Mouse (Mus musculus) adrenal gland, adult (tissue): ENCODE data around the gene Dlgap1.

Experiments used
- DNase-seq, 2 experiments: peaks; one replicate each; pipeline ENCODE4 v3.0.0; 2022 to 2023; ENCODE audit warnings: low spot score in 1 of 2; ENCODE audit not compliant: inconsistent age in 2 of 2

The Dlgap1 gene

DNA sequence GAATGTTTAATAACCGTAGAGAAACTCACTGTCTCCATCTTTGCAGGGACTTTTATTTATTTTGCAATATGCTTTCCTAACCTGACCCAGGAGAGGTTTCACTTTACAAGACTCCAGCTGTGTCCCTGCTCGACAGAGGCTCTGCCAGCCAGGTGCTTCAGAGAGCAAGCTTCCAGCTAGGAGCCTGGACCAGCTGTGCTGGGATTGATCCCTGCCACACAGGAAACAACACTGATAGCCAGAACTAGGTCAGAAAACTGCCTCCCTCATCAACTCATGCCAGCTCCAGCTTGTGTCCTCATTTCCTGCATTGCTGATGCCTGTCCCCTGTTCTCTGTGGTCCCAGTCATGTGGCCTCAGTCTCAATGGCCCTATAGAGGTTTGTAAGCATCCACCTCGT, 365.3 kb downstream of the Dlgap1 start:
- no peak for DNase-seq

DNA sequence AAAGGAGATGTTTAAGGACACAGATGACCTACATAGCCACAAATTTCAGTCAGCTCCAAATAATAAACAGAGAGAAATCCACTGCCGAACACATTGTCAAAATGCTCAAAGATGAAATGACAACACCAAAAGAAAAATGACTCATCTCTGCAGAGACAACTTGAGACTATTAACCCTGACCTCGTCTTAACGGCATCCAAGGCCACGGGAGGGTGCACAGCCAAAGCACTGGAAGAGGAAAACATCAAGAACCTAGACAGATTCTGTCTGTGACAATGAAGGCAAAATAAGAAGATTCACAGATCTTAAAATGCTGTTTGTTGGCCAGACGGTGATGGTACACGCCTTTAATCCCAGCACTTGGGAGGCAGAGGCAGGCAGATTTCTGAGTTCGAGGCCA, 370.9 kb downstream of the Dlgap1 start:
- DNase-seq = peak; percentile 69 to 76

DNA sequence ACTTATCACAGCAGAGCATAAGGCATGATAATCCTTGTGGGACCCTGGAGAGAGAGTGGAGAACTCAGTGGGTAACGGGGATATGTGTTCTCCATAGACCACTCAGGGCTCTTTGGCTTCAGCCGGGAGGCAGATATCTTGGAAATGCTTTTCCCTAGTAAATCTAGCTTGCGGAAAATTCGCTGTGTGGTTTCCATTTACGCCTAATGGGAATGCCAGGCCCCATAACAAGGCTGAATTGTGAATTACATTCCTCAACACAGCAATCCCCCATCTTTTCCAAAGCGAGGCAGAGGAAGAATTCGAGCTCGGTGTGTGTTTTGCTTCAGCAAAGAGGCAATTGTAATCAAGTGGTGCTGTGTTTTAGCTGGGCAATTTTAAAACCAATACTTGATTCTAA, 372.4 kb downstream of the Dlgap1 start:
- DNase-seq = no peak

DNA sequence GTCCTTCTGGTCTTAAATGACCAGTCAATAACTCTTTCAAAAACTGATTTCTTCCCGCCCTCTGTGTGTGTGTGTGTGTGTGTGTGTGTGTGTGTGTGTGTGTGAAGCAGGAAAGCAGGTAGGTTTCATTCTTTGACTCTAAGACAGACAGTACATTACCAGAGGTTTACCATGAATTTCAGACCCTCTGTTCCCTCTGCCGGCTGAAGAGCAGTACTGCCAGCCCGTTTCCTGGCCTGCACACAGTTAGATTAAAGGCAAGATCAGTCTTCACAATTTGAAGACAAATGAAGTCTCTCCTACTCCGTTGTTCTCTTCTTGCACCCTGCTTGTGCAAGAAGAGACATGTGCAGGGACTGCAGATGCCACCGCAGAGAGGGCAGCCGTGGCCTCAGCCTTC, 373.0 kb downstream of the Dlgap1 start:
- DNase-seq = peak; percentile 17 to 52

DNA sequence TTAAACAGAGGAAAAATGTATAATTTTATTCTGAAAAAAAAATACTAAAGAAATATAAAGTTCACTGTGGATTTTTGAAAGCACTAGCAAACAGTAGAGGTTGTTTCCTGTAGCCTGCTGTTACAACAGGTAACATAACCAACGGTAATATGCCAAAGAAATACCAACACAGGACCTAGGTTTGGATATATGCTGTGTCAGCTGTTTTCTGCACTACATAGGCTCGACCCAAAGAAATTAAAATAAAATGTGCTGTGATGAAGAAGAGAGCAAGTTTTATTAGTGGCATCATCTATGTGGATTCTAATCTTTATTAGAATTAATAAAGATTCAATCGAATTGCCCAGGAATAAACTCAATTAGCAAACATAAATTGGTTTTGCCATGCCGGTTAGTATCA, 378.5 kb downstream of the Dlgap1 start:
- no peak for DNase-seq

DNA sequence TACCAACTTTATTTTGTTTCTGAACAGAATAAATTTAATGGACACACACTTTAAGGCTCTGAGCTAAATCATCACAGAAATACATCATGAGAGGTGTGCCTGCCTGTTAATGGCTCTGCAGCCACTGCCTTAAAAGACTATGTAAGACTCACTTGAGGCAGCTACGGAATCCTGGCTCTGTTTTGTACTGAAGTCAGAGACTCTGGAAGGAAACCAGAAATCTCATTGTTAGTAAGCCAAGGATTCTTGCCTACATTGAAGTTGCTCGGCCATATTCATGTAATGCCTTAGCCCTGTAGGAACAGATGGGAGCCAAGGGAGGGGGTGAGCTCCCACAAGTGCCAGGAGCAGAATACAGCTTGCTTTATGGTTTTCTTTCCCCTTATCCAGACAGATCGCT, 394.7 kb downstream of the Dlgap1 start:
- DNase-seq = no peak

DNA sequence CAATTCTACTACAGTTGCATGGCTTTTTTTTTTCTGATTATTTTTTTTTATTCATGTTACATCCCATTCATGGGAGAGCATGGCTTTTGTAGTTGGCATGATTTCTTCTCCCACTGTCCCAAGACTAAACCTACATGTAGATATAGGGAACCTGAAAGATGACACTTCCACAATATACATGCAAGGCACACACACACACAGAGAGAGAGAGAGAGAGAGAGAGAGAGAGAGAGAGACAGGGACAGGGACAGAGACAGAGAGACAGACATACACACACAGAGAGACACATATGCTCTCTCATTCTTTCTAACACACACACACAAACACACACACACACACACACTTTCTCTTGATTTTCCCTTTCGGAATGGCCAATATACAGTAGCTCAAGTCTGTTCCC, 395.1 kb downstream of the Dlgap1 start:
- no peak for DNase-seq

DNA sequence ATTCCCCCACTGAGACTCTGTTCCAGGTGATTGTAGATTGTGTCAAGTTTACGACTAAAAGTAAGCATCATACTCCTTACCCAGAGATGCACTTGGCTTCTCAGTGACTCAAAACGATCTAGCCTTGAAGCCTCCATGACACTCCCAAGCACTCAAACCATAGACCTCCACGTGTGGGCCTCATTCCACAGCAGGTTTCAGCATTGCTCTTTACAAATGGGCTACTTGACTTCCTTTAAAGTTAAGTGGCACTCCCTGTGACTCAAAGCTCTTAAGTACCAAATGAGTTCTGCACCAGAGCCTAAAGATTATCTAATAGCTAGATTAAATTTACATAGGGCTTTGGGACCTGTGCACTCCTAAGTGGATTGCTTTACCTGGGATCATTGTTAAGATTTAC, 400.3 kb downstream of the Dlgap1 start:
- DNase-seq = no peak

DNA sequence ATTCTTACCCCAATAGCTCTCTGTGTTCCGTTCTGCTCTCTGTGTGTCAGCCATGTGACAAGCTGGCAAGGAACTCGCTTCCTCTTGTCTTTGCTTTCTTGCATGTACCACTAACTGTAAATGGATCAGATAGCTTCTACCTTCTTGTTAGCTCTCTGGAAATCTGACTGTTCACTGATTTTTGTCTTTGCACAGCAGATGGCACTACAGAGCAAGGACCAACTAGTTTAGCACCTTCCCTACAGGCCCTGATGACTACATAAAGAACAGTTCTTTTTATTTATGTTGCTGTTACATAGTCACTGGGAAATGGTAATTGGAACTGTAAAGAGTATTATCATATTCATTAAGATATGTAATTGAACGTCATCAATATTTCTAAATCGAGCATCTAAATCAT, 408.1 kb downstream of the Dlgap1 start:
- peak; percentile 14 to 64 for DNase-seq

DNA sequence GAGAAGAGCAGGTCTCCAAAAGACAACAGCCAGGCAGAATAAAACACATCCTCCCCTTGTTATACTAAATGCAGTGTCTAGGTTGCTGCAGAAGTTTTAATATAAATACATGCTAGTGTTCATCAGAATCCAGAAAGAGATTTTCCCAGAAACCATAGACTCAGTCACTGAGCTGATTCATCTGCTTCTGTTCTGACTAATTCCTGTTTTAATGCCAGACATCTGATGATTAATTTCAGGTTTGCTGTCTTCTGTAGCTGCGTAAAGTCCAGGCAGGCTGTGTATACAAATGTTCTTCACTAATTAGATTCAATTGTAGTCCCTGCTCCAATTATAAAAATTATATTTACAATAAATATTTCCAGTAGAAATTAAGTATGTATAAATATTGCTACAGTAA, 419.6 kb downstream of the Dlgap1 start:
- peak in 1 of 2 experiments; percentile 53 for DNase-seq

DNA sequence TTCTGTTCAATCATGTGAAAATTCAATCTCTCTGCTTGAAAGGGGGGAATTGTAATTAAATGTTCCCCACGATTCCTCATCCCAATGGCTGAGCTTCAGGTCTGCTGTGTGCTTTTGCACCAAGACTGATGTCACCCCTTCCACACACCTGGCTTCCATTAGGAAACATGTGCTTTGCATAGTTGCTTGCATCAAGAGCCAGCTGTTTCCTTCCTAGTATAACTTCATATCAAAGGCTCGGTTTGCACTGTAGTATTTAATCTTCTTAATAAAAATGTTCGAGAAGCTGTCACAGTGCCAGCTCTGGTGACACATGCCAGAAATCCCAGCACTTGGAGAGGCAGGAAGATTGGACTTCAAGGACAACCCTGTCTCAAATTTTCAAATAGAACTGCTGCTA, 428.3 kb downstream of the Dlgap1 start:
- DNase-seq = peak; percentile 51 to 75

DNA sequence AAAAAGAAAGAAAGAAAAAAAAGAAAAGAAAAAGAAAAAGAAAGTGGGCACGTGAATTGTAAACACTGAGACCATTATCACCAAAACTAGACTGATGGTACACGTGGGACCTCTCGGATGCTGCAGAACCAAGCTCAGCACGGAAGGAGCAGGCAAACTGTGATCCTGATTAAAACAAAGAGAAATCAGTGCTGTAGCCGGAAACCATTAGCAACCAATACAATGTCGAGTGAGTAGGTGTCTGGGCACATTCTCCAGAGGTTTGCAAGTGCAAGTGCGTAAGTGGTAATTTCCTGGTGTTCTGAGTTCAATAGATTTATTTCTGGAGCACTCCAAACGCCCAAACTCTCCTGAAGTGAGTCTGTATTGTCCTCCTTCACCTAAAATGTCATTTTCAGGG, 428.8 kb downstream of the Dlgap1 start:
- no peak for DNase-seq

DNA sequence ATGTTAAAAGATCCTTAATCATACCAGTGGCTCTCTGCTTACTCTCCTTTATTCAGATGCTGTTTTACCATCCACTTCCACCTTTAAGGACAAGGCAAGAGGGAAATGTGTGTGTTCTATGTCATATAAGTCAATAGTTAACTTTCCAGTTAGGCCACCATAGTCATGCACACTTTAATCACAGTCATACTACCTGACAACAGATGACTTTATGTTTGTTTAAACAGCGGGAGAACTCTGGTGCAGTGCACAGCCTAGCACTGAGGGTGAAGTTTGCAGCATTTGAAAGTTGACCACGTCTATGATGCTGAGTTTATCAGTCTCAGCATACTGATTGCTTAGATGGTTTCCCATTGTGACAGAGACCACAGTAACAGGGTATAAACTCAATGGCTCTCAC, 433.0 kb downstream of the Dlgap1 start:
- DNase-seq = no peak

DNA sequence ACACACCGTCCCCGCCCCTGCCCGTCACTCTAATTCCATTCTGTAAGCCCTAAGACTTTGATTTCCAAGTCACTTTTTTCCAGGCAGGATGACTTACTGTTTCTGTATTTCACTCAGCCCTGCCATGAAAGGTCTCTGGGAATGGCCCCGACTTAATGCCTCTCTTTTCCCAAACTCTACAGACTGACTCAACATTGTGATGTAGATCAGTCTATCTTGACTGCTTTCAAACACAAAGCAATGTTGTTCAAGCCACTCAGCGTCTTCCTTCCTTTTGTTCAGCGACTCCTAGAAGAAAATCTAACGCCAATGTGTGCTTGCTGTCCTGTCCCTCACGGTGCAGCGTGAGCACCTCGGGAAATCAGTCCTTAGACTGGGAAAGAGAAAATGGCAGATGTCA, 434.9 kb downstream of the Dlgap1 start:
- DNase-seq = no peak

DNA sequence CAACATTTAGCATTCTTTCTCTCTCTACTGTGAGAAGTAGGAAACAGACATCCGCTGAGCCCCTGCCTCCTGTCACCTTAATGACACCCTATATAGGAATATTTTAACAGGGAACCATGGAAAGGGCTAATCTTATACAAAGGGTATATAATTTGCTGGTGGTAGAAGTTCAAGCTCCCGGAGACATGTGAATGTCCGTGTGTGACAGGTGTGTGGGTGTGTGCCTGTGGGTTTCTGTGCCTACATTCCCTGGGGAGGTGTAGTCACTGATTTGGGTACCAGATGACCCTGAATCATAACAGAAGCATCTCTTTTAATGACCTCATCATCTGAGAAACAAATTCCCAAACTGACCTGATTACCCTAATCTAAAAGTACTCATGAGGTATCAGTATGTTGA, 445.3 kb downstream of the Dlgap1 start:
- DNase-seq = no peak

DNA sequence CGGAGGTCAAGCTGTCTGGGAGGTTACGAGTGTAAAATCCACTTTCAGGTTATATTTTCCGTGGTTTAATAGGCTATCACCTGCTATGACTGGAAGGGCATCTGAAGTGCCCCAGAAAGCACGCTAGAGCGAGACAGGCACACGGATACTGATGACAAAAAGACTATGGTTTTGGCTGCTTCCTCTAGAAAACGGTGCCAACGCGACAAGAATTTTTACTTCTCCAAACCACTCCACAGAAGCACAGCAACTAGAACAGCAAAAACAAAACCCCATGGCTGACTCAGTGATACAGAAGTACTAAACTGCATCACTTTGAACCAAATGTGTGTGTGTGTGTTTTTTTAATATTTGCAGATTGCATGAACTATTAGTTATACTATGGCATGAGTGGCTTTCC, 459.0 kb downstream of the Dlgap1 start:
- DNase-seq = no peak

DNA sequence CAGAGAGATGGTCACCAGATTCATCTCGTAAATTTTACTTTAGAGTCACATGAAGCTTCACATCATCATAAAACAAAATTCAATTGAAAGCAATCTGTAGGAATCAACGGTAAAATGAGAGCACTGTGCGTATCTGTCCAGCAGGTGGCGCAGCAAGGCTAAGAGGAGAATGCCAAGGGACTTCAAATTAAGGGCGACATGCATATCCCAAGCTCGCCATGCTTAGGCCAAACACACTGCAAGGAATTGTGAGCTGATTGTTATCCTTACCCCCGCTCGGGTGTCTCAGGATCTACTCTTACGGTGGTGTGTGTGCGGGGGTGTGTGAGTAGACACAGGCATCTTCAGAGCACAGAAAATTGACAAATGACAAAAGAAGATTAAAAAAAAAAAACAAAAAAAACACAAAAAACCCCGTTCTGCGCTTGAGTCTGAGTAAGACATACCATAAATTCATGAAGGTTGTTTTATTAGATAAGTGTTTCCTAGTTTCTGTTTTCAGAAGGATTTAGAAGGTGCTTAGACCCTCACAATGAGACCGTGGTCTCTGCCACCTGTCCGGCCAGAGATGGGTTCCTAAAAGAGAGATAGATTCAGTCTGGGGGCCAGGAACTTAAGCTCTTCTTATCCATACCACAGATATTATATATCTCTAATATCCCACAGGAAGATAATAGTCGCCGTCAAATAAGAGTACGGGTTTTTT, 461.0 kb downstream of the Dlgap1 start:
- DNase-seq = peak; percentile 68 to 87

DNA sequence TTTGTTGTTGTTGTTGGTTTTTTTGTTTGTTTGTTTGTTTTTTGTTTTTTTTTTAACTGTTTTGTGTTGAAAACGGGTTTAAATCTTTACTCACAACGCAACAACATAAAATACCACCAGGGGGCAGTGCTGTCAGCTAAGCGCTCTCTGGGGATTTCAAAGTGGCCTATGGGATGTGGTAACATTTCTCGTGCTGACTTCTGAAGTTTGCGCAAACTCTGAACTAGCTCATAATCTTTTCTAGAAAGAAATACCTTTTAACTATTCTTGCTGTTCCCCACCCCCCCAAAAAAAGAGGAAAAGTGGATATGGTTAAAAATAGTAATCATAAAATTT, 461.5 kb downstream of the Dlgap1 start:
- DNase-seq = peak; percentile 19 to 81

DNA sequence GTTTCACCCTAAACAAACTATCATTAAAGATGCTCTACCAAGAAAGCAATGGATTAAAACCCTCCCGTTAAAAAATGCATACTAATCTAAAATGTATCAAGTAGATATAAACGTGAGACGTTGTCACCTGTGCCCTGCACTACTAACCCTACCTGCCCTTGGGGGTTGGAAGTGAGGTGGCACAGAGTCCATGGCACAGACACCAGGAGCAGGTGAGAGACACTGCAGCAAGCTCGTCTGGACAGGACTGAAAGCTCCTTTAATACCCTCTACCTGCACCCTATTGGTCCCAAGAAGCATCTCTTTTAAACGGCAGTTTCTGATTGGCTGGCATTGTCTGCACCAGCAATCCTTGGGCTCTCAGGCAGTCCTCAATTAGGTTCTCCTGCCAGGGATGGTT, 464.0 kb downstream of the Dlgap1 start:
- no peak for DNase-seq

DNA sequence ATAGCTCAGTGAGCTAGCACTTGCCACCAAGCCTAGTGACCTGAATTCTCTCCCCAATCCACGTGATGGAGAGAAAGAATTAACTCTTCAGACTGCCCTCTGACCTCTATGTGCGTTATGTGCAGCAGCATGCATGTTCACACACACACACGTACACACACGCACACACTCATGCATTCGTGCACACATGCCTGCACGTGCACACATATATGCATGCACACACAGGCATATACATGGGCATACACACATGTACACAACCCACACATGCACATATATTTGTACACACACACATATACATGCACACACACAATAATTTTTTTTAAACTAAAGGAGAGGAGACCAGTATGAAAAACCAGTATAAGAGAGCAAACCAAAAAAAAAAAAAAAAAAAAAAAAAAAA, 465.7 kb downstream of the Dlgap1 start:
- no peak for DNase-seq

DNA sequence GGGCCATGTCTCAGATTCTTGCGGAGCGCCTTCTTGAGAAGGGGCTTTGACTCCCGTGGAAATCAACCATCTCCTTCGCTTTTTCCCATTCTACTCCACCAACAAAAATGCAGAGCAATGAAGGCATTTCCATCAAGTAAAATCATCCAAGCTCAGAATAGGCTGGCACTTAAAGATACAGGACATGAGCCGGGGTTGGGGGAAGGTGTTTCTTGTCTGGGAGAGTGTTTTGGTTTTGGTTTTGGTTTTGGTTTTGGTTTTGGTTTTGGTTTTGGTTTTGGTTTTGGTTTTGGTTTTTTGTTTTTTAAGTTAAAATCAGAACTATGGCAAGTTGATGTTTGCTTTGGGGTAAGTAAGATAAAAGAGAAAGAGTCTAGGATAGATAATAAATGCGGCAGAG, 466.7 kb downstream of the Dlgap1 start:
- no peak for DNase-seq

DNA sequence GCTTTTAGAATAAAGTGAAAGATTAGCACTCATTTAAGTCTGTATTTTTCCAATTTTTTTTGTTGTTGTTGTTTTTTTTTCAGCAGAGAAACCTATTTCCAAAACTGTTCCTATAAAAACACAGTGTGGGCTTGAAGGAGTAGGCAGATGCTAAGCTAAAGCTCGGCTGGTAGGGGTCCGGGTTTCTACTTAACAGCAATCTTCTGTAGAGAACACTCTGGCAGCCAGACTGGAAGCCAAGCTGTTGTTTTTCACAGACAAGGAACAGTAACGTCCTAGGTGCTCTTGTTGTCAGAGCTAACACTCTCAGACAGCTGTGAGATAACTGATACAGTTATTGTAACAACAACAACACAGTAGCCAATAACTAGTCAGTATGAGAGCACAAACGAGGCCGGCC, 468.4 kb downstream of the Dlgap1 start:
- DNase-seq = no peak

DNA sequence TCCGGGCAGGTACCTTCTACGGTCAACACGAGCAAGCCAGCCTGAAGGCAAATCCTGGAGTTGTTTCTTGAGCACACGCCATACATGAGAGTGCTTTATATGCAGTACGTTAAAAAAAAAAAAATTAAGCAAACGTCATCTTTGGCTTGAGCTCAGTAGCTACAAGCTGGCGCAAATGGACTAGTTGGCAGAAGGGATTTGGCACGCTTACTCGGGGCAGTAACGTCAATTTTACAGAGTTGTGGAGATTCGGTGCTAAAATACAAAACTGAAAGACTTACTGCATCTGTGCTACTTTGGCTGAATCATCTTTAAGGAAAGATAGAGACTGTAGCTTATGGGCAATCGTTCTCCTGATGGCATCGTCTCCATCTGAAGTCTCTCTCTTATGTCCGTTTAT, 474.1 kb downstream of the Dlgap1 start:
- no peak for DNase-seq

DNA sequence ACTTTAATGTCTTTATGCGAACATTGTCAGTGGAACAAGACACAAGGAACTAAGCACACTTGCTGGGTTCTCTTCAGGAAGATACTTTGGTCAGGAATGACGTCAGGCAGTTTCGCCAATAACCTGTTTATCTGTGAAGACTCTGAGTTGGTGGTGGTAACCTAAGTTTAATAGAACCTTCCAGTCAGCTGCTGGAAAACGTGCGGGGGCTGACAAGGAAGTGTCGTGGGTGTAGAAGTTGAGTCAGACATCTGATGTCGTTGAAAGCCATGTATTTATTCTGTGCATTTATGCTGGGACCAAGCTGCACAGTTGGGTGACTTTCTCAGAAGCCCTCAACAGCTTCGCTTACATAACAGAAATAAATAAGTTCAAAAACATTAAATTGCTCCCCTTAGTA, 477.6 kb downstream of the Dlgap1 start:
- DNase-seq = no peak
